Mouse (Mus musculus): ENCODE data around the gene Gm9507. TPM values are rescaled to one million over a fixed set of nuclear protein-coding genes. Genes with fewer than 3 reads are reported as not detected.
"Not testable (repeated sequence)": the region's sequence is repeated elsewhere in the genome, so short reads cannot be mapped to it uniquely, and the experiment has no call there.

The Gm9507 gene
- total RNA-seq, 2 experiments from 2014 or later, result not detected

- not testable (repeated sequence) for DNase-seq
These were observed 40.4 kb downstream of the Gm9507 start, which contains the start of gene Gm3238 for GRCm38 (mm10) chr10:77771225-77771624. Gene Gm3238, minus strand, starts transcription at chr10:77771325.

DNA sequence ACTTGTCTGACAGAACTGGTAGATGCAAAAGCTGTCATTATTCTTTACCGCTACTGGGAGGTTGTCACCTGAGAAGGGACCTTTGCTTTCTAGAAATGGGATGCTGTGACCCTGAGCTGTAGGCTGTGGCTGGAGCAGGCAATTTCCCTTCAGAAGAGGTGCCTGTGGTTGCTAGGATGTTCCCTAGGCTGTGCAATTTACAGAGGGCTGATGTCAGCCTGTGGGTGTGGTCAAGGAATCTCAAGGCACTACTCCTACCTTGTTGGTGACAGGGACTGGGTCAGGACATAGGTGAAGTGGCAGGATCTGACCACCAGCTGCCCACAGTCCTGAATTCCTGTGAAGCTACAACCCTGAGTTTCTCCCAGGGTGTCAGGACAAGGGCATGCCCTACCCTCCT lies 41.9 kb downstream of the Gm9507 start:
- no peak for DNase-seq

Other genes starting within 250 kb of the Gm9507 start
- 100 to 1,000 TPM; 113 to 119 TPM for gene Pttg1ip, start 230.1 kb downstream of the Gm9507 start, total RNA-seq (2021)
- gene Sumo3, start 205.7 kb downstream of the Gm9507 start, total RNA-seq (2021), result 10 to 100 TPM; 90.9 to 97.9 TPM
- gene Gm49325, start 205.6 kb downstream of the Gm9507 start, total RNA-seq (2021), result 10 to 100 TPM; 15.9 to 20.8 TPM
- 10 to 100 TPM; 56.1 to 63.8 TPM for gene Ube2g2, start 189.6 kb downstream of the Gm9507 start, total RNA-seq (2021)
- gene Tspear, start 125.3 kb downstream of the Gm9507 start, total RNA-seq (2021), result not detected
- not detected for gene Gm19402, start 121.1 kb downstream of the Gm9507 start, total RNA-seq (2021)
- gene Gm9508, start 114.6 kb downstream of the Gm9507 start, total RNA-seq (2021), result not detected
- not detected for gene Gm10272, start 105.2 kb downstream of the Gm9507 start, total RNA-seq (2021)
- not detected for gene Gm10024, start 100.4 kb downstream of the Gm9507 start, total RNA-seq (2021)
- gene Gm10142, start 96.0 kb downstream of the Gm9507 start, total RNA-seq (2021), result not detected
- not detected for gene Krtap12-1, start 91.2 kb downstream of the Gm9507 start, total RNA-seq (2021)
- gene Gm10100, start 85.4 kb downstream of the Gm9507 start, total RNA-seq (2021), result not detected
- not detected for gene Gm18596, start 69.2 kb downstream of the Gm9507 start, total RNA-seq (2021)
- not detected for gene Gm9736, start 60.5 kb downstream of the Gm9507 start, total RNA-seq (2021)
- gene Gm3233, start 52.2 kb downstream of the Gm9507 start, total RNA-seq (2021), result not detected
- gene Gm3238, start 40.5 kb downstream of the Gm9507 start, total RNA-seq (2021), result not detected
- gene Gm7138, start 34.9 kb downstream of the Gm9507 start, total RNA-seq (2021), result not detected
- gene Gm3250, start 29.3 kb downstream of the Gm9507 start, total RNA-seq (2021), result not detected
- not detected for gene Gm7137, start 23.6 kb downstream of the Gm9507 start, total RNA-seq (2021)
- gene Gm9639, start 16.8 kb downstream of the Gm9507 start, total RNA-seq (2021), result not detected
- not detected for gene Gm19668, start 12.7 kb downstream of the Gm9507 start, total RNA-seq (2021)
- not detected for gene Gm2696, start 2.8 kb upstream of the Gm9507 start, total RNA-seq (2021)
- gene Krtap10-4, start 15.3 kb upstream of the Gm9507 start, total RNA-seq (2021), result not detected
- not detected for gene Krtap10-10, start 24.1 kb upstream of the Gm9507 start, total RNA-seq (2021)
- gene Gm36176, start 35.0 kb upstream of the Gm9507 start, total RNA-seq (2021), result not detected
- not detected for gene Gm10318, start 41.0 kb upstream of the Gm9507 start, total RNA-seq (2021)
- gene Gm3285, start 50.1 kb upstream of the Gm9507 start, total RNA-seq (2021), result not detected
- gene Lrrc3, start 90.7 kb upstream of the Gm9507 start, total RNA-seq (2021), result 1 to 10 TPM; 1.6 to 1.8 TPM
- gene Trpm2, start 158.7 kb upstream of the Gm9507 start, total RNA-seq (2021), result 1 to 10 TPM in 1 of 2 experiments, under 1 TPM in 1; 0.33 to 1.0 TPM
- 10 to 100 TPM; 10.5 to 12.6 TPM for gene 1810043G02Rik, start 166.7 kb upstream of the Gm9507 start, total RNA-seq (2021)
- 100 to 1,000 TPM; 118 to 133 TPM for gene Pfkl, start 198.2 kb upstream of the Gm9507 start, total RNA-seq (2021)
- not detected for gene Dnmt3l, start 230.1 kb upstream of the Gm9507 start, total RNA-seq (2021)
- gene Aire, start 231.8 kb upstream of the Gm9507 start, total RNA-seq (2021), result not detected